35 mouse cellular contexts compared by ENCODE assay signal in genomic region chr11:4643722-4644121, GRCm38 (mm10). TPM values are rescaled to one million over a fixed set of nuclear protein-coding genes. Genes with fewer than 3 reads are reported as not detected.
DNase-seq lines count a peak whose midpoint lies in the region; ATAC-seq and TF ChIP-seq lines count a peak whose summit lies in the region.
"Had no signal": no experiment of that assay in that cellular context is flagged by ENCODE, and none has a peak within 500 bp of the region (broad histone marks: within the 10 kb centered on the region; RNA-seq: fewer than 3 reads in every experiment).

No protein-coding gene starts in this region.

- no peaks in the 10 kb centered on the region for H3K9me3 ChIP-seq in E14TG2a.4 (ENCODE audit: low read length)
- no peaks in the 10 kb centered on the region for H3K9me3 ChIP-seq in neural tube, embryonic 15.5 days (replicated peaks)
- no peaks in the 10 kb centered on the region for H3K9me3 ChIP-seq in midbrain, embryonic 14.5 days (ENCODE audit: control insufficient read depth, low read length)
- H3K9me3 ChIP-seq: embryonic facial prominence, embryonic 12.5 days; embryonic facial prominence, embryonic 15.5 days; heart, embryonic 15.5 days had no signal

- no peaks in the 10 kb centered on the region; the same call in none of the 2 replicates for H3K4me1 ChIP-seq in lung, adult 2 months (ENCODE audit: control insufficient read depth, insufficient read depth, low read length)
- peaks cover 67% of the 10 kb centered on the region for H3K4me1 ChIP-seq in E14TG2a.4 (replicated peaks; ENCODE audit: low read depth, low read length)
- H3K4me1 ChIP-seq in neural tube, embryonic 15.5 days = peaks cover 15% of the 10 kb centered on the region
- peaks cover 9% of the 10 kb centered on the region for H3K4me1 ChIP-seq in midbrain, embryonic 14.5 days (ENCODE audit: control insufficient read depth, insufficient read depth, low read length)

- H3K27ac ChIP-seq in neural tube, embryonic 15.5 days (replicated peaks) = no peak overlapping the region
- H3K27ac ChIP-seq in midbrain, embryonic 14.5 days (replicated peaks; ENCODE audit: low read depth, low read length) = no peak overlapping the region
- H3K27ac ChIP-seq in layer of hippocampus, adult 2 months = no peak overlapping the region
- H3K27ac ChIP-seq: embryonic facial prominence, embryonic 12.5 days; embryonic facial prominence, embryonic 15.5 days; gastrocnemius, adult 2 months; heart, embryonic 15.5 days; hindbrain, embryonic 14.5 days had no signal

- WGBS in lung, adult 2 months = 72% methylated on average over 5 of the region's 5 CpGs
- WGBS in neural tube, embryonic 15.5 days = 47% methylated on average over 5 of the region's 5 CpGs
- 56% methylated on average over 5 of the region's 5 CpGs for WGBS in midbrain, embryonic 14.5 days

- TF ChIP-seq CTCF in lung, adult 2 months (IDR thresholded peaks at IDR 0.05; ENCODE audit: insufficient read depth, low read length) = no peak
- TF ChIP-seq CTCF in E14TG2a.4 (conservative IDR thresholded peaks at IDR 0.05; ENCODE audit: low read length) = no peak
- TF ChIP-seq CTCF in layer of hippocampus, adult 2 months (conservative IDR thresholded peaks at IDR 0.05) = no peak

- peaks cover 69% of the 10 kb centered on the region for H3K36me3 ChIP-seq in E14TG2a.4 (ENCODE audit: insufficient read depth, low read length)
- peaks cover 44% of the 10 kb centered on the region for H3K36me3 ChIP-seq in neural tube, embryonic 15.5 days
- H3K36me3 ChIP-seq in midbrain, embryonic 14.5 days (ENCODE audit: control insufficient read depth, insufficient read depth, low read length) = peaks cover 40% of the 10 kb centered on the region

- ATAC-seq in neural tube, embryonic 15.5 days (ENCODE audit: low FRiP score) = no peak
- no peak for ATAC-seq in midbrain, embryonic 14.5 days (ENCODE audit: low FRiP score, low TSS enrichment)
- ATAC-seq: forebrain, embryonic 14.5 days; forebrain, postnatal 0 days had no signal

- peak; percentile 51 to 70 for DNase-seq in lung, adult 18-20 months
- DNase-seq in lung, adult 2 months = no peak
- DNase-seq in ES-CJ7 (ENCODE audit: low read depth, low spot score) (peak; percentile 50), ZHBTc4 (ENCODE audit: low read depth, low spot score) (peak; percentile 81)
- DNase-seq in midbrain, embryonic 14.5 days = no peak
- no peak for DNase-seq in layer of hippocampus, adult 2 months (ENCODE audit: low spot score in 2 of 2)
- DNase-seq: adrenal gland, postnatal 10 days; adrenal gland, postnatal 36 days; B cell, adult 2 months; cerebellum, adult 18-20 months; cerebellum, adult 9-10 months; cerebellum, postnatal 14 days; forebrain, postnatal 0 days; gastrocnemius, adult 2 months; gastrocnemius, postnatal 14 days; heart, adult 11 months; heart, postnatal 10 days; heart, postnatal 4 days had no signal

- no peak overlapping the region for H3K4me2 ChIP-seq in neural tube, embryonic 15.5 days
- H3K4me2 ChIP-seq in midbrain, embryonic 14.5 days (ENCODE audit: low read length) = no peak overlapping the region
- H3K4me2 ChIP-seq: embryonic facial prominence, embryonic 12.5 days; embryonic facial prominence, embryonic 15.5 days; heart, embryonic 11.5 days; heart, embryonic 15.5 days; hindbrain, embryonic 14.5 days had no signal

- no peak overlapping the region for H3K4me3 ChIP-seq in lung, adult 2 months (replicated peaks; ENCODE audit: extremely low read depth, low read depth, low read length)
- H3K4me3 ChIP-seq in E14TG2a.4 (replicated peaks; ENCODE audit: low read length) = peak overlapping the region; percentile 8
- H3K4me3 ChIP-seq in neural tube, embryonic 15.5 days (replicated peaks) = no peak overlapping the region
- no peak overlapping the region for H3K4me3 ChIP-seq in midbrain, embryonic 14.5 days (replicated peaks; ENCODE audit: low read depth, low read length)
- no peak overlapping the region for H3K4me3 ChIP-seq in layer of hippocampus, adult 2 months
- H3K4me3 ChIP-seq: embryonic facial prominence, embryonic 12.5 days; embryonic facial prominence, embryonic 15.5 days; gastrocnemius, adult 2 months; heart, embryonic 15.5 days had no signal

- H3K27me3 ChIP-seq in E14TG2a.4 (ENCODE audit: insufficient read depth, low read length) = no peaks in the 10 kb centered on the region
- H3K27me3 ChIP-seq in neural tube, embryonic 15.5 days (replicated peaks) = no peaks in the 10 kb centered on the region
- H3K27me3 ChIP-seq in midbrain, embryonic 14.5 days (ENCODE audit: control insufficient read depth, insufficient read depth, low read length) = no peaks in the 10 kb centered on the region
- H3K27me3 ChIP-seq: CH12.LX; embryonic facial prominence, embryonic 12.5 days; embryonic facial prominence, embryonic 15.5 days; heart, embryonic 15.5 days had no signal

- H3K9ac ChIP-seq in neural tube, embryonic 15.5 days (replicated peaks) = no peak overlapping the region
- H3K9ac ChIP-seq in midbrain, embryonic 14.5 days (replicated peaks; ENCODE audit: low read length) = no peak overlapping the region
- H3K9ac ChIP-seq: embryonic facial prominence, embryonic 12.5 days; embryonic facial prominence, embryonic 15.5 days; forebrain, postnatal 0 days; heart, embryonic 15.5 days; hindbrain, embryonic 14.5 days had no signal

- no peak for TF ChIP-seq POLR2A in lung, adult 2 months (IDR thresholded peaks at IDR 0.05; ENCODE audit: borderline replicate concordance, extremely low read depth, low read depth, low read length)

RNA-seq across cellular contexts. Expression of gene Ascc2, which starts 6.2 kb away (rescaled TPM):
- polyA plus RNA-seq in lung, adult 2 months (2012; rRNA removed) = 23.5 and 34.0 TPM in 2 replicates
- 19.3 and 22.5 TPM in 2 replicates for polyA plus RNA-seq in neural tube, embryonic 15.5 days (2015; fragmentation: Nextera tagmentation; extraction: Ambion mirVana)
- 15.4 and 21.7 TPM in 2 replicates for polyA plus RNA-seq in midbrain, embryonic 14.5 days (2014; fragmentation: Nextera tagmentation; extraction: Ambion mirVana)
- 10 to 100 TPM; 23.7 to 25.0 TPM for total RNA-seq in layer of hippocampus, adult 2 months (2021)

RNA-seq across cellular contexts. Expression of gene Gm11032, which starts 23.9 kb away (rescaled TPM):
- polyA plus RNA-seq in lung, adult 2 months (2012; rRNA removed) = not detected in 2 replicates
- polyA plus RNA-seq in neural tube, embryonic 15.5 days (2015; fragmentation: Nextera tagmentation; extraction: Ambion mirVana) = not detected in 2 replicates
- polyA plus RNA-seq in midbrain, embryonic 14.5 days (2014; fragmentation: Nextera tagmentation; extraction: Ambion mirVana) = not detected in 2 replicates
- not detected for total RNA-seq in layer of hippocampus, adult 2 months (2021)
- total RNA-seq: adrenal gland, adult 18-20 months; adrenal gland, postnatal 10 days; adrenal gland, postnatal 36 days; CH12.LX; forebrain, postnatal 0 days; gastrocnemius, adult 2 months; gastrocnemius, postnatal 14 days; gastrocnemius, postnatal 4 days; heart, adult 8-10 months; heart, postnatal 10 days; heart, postnatal 4 days; MEL had no signal
- polyA plus RNA-seq: embryonic facial prominence, embryonic 12.5 days; embryonic facial prominence, embryonic 15.5 days; forebrain, embryonic 11.5 days; forebrain, embryonic 14.5 days; forebrain, postnatal 0 days; frontal cortex, adult 2 months; heart, embryonic 11.5 days; heart, embryonic 15.5 days; hindbrain, embryonic 11.5 days; hindbrain, embryonic 14.5 days; intestine, embryonic 14.5 days had no signal

RNA-seq across cellular contexts. Expression of gene Mtmr3, which starts 49.1 kb away (rescaled TPM):
- 33.9 and 44.1 TPM in 2 replicates for polyA plus RNA-seq in lung, adult 2 months (2012; rRNA removed)
- 26.6 and 27.3 TPM in 2 replicates for polyA plus RNA-seq in neural tube, embryonic 15.5 days (2015; fragmentation: Nextera tagmentation; extraction: Ambion mirVana)
- 34.7 and 44.1 TPM in 2 replicates for polyA plus RNA-seq in midbrain, embryonic 14.5 days (2014; fragmentation: Nextera tagmentation; extraction: Ambion mirVana)
- 10 to 100 TPM; 70.5 to 73.2 TPM for total RNA-seq in layer of hippocampus, adult 2 months (2021)

Comparison
In these comparisons a context has a peak if more than half of its experiments do, and no peak if none do; other contexts are left out.
1. DNase-seq: peak in lung, adult 18-20 months (2 of 2), ES-CJ7 (single experiment) and ZHBTc4 (single experiment); none in lung, adult 2 months (single experiment), midbrain, embryonic 14.5 days (single experiment) and layer of hippocampus, adult 2 months (0 of 2).